Mouse (Mus musculus): Measurements from ENCODE around the gene Slc6a3. TPM values are rescaled to one million over a fixed set of nuclear protein-coding genes. Genes with fewer than 3 reads are reported as not detected.
A peak's percentile ranks its signal among the peaks of the same experiment; 100 is the strongest.

Slc6a3 gene
- polyA plus RNA-seq, 1 experiment from 2014 or later, result 0.04 TPM

DNA sequence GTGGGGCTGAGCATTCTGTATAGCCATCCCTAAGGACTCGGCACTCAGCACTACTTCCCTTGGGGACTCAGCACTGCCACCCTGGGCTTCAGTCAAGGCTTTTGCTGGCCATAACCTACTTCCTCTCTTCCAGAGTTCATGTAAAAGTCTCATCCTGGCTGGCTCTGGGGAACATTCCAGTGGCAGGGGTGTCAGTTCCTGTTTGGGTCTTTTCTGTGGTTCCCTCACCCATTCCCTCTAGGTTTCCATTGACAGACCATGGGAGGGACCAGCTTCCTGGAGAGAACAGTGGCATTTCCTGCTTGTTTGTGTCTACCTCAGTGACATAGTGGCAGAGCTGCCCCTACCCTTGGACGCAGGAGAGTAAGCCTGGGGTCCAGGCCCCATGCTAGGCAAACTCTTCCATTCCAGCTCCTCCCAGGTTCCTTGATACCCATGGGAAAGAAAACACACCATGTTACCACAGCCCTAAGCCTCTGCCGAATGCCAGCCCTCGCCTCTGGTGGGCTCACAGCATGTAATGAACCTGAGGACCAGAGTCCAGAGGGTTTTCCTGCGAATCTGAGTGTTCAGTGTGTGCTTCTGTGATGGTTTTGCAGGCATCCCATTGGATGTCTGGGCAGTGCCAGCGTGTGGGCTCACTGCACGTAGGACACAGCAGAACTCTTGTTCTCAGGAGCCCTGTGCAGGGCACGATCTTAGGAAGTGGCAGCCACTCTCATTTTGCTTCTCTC, 27.6 kb upstream of the Slc6a3 start:
- WGBS, result 91% methylated on average over 8 of the region's 8 CpGs
- H3K4me2 ChIP-seq, result no peak overlapping the region
- H3K27ac ChIP-seq, result no peak overlapping the region
- H3K9ac ChIP-seq, result no peak overlapping the region
- H3K9me3 ChIP-seq (replicated peaks), result no peaks in the 10 kb centered on the region
- no peak for ATAC-seq
- H3K4me3 ChIP-seq, result no peak overlapping the region
- no peaks in the 10 kb centered on the region for H3K27me3 ChIP-seq
- peaks cover 67% of the 10 kb centered on the region for H3K36me3 ChIP-seq (ENCODE audit: poor library complexity, severe bottlenecking)
- no peaks in the 10 kb centered on the region for H3K4me1 ChIP-seq

DNA sequence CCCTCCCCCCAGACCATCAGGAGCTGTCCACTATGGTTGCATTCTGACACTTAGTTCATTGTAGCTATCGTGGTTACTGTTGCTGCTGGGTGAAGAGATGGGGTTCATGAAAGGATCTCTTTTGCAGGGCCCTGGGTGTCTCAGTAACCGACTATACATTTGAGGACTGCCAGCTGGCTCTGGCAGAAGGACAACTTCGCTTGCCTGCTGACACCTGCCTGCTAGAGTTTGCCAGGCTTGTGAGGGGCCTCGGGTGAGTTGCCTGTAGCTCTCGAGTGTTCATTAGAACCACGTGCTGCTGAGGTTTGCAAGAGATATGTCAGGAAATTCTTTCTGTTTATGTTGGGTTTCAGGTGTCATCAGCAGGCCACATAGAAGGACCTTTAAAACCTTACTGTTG, 26.7 kb upstream of the Slc6a3 start:
- WGBS, result 84% methylated on average over 6 of the region's 6 CpGs
- Histone ChIP-seq H3K9me3 (replicated peaks) (no peaks in the 10 kb centered on the region), H3K36me3 (ENCODE audit: poor library complexity, severe bottlenecking) (peaks cover 75% of the 10 kb centered on the region)

GRCm38 (mm10) chr13:73512776-73513673, 23.5 kb upstream of the Slc6a3 start:
- ATAC-seq, result peak; percentile 57

More for the DNA sequence above, 26.7 kb upstream of the Slc6a3 start:
- Histone ChIP-seq H3K27me3 (no peaks in the 10 kb centered on the region), H3K4me1 (no peaks in the 10 kb centered on the region), H3K4me3 (no peak overlapping the region), H3K9ac (no peak overlapping the region), H3K27ac (no peak overlapping the region), H3K4me2 (no peak overlapping the region)
- ATAC-seq, result no peak

DNA sequence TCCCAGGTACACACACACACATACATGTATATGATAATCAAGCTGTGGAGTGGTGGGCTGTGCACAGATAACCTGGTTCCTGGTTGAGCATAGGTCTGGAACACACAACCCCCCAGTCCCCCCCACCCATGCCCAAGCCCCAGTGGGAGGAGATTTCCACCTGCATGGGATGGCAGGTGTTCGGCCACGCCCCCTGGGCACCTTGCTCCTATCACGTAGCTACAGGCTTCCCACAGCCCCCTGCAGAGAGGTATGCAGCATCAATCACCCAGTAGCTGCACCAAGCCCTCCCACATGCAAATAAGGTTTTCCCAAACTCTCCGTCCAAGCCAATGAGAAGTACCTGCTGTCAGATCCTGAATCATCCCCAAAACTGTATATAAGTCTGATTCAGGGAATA, 19.7 kb upstream of the Slc6a3 start:
- 76% methylated on average over 4 of the region's 4 CpGs for WGBS
- ATAC-seq, result no peak
- Histone ChIP-seq H3K4me1 (no peaks in the 10 kb centered on the region), H3K9ac (no peak overlapping the region), H3K9me3 (replicated peaks) (no peaks in the 10 kb centered on the region), H3K36me3 (ENCODE audit: poor library complexity, severe bottlenecking) (peaks cover 53% of the 10 kb centered on the region), H3K4me3 (no peak overlapping the region), H3K4me2 (no peak overlapping the region), H3K27me3 (no peaks in the 10 kb centered on the region), H3K27ac (no peak overlapping the region)

More at GRCm38 (mm10) chr13:73512776-73513673, 23.5 kb upstream of the Slc6a3 start:
- Histone ChIP-seq H3K4me1 (no peaks in the 10 kb centered on the region), H3K9me3 (replicated peaks) (no peaks in the 10 kb centered on the region), H3K36me3 (ENCODE audit: poor library complexity, severe bottlenecking) (peaks cover 86% of the 10 kb centered on the region), H3K27ac (no peak overlapping the region), H3K4me2 (no peak overlapping the region), H3K9ac (no peak overlapping the region), H3K4me3 (no peak overlapping the region), H3K27me3 (no peaks in the 10 kb centered on the region)
- WGBS, result 60% methylated on average over 13 of the region's 13 CpGs

GRCm38 (mm10) chr13:73533716-73534115, 2.8 kb upstream of the Slc6a3 start:
- Histone ChIP-seq H3K9me3 (replicated peaks) (no peaks in the 10 kb centered on the region), H3K4me3 (no peak overlapping the region), H3K4me1 (peaks cover 11% of the 10 kb centered on the region), H3K27ac (no peak overlapping the region), H3K4me2 (no peak overlapping the region), H3K36me3 (ENCODE audit: poor library complexity, severe bottlenecking) (no peaks in the 10 kb centered on the region), H3K27me3 (peaks cover 49% of the 10 kb centered on the region), H3K9ac (no peak overlapping the region)
- no peak for ATAC-seq
- WGBS, result 83% methylated on average over 3 of the region's 3 CpGs

GRCm38 (mm10) chr13:73535287-73535686, 1.3 kb upstream of the Slc6a3 start:
- Histone ChIP-seq H3K27ac (no peak overlapping the region), H3K4me2 (no peak overlapping the region), H3K27me3 (peaks cover 53% of the 10 kb centered on the region), H3K4me3 (no peak overlapping the region), H3K9ac (no peak overlapping the region), H3K9me3 (replicated peaks) (no peaks in the 10 kb centered on the region), H3K36me3 (ENCODE audit: poor library complexity, severe bottlenecking) (no peaks in the 10 kb centered on the region), H3K4me1 (peaks cover 11% of the 10 kb centered on the region)
- ATAC-seq, result no peak
- 54% methylated on average over 3 of the region's 3 CpGs for WGBS

- WGBS, result 18% methylated on average over 13 of the region's 13 CpGs
- H3K4me3 ChIP-seq, result peak overlapping the region; percentile 45
- peak overlapping the region; percentile 75 for H3K4me2 ChIP-seq
- H3K9ac ChIP-seq, result peak overlapping the region; percentile 57
- H3K27ac ChIP-seq, result no peak overlapping the region
- H3K9me3 ChIP-seq (replicated peaks), result no peaks in the 10 kb centered on the region
- no peak for ATAC-seq
- H3K27me3 ChIP-seq, result peaks cover 53% of the 10 kb centered on the region
- peaks cover 11% of the 10 kb centered on the region for H3K4me1 ChIP-seq
- H3K36me3 ChIP-seq (ENCODE audit: poor library complexity, severe bottlenecking), result no peaks in the 10 kb centered on the region
Observed at GRCm38 (mm10) chr13:73536824-73537223, 277 bp downstream of the Slc6a3 start.

GRCm38 (mm10) chr13:73564201-73564600, 27.7 kb downstream of the Slc6a3 start:
- Histone ChIP-seq H3K9me3 (replicated peaks) (no peaks in the 10 kb centered on the region), H3K9ac (no peak overlapping the region), H3K27ac (no peak overlapping the region), H3K4me2 (no peak overlapping the region), H3K27me3 (no peaks in the 10 kb centered on the region), H3K4me3 (no peak overlapping the region), H3K4me1 (no peaks in the 10 kb centered on the region), H3K36me3 (ENCODE audit: poor library complexity, severe bottlenecking) (no peaks in the 10 kb centered on the region)
- no peak for ATAC-seq
- WGBS, result 91% methylated on average over 5 of the region's 5 CpGs

GRCm38 (mm10) chr13:73575051-73575450, 38.5 kb downstream of the Slc6a3 start:
- no peaks in the 10 kb centered on the region for H3K36me3 ChIP-seq (ENCODE audit: poor library complexity, severe bottlenecking)
- ATAC-seq, result no peak
- no peaks in the 10 kb centered on the region for H3K27me3 ChIP-seq
- H3K4me2 ChIP-seq, result no peak overlapping the region
- no peaks in the 10 kb centered on the region for H3K9me3 ChIP-seq (replicated peaks)
- no peak overlapping the region for H3K4me3 ChIP-seq
- no peak overlapping the region for H3K27ac ChIP-seq
- H3K9ac ChIP-seq, result no peak overlapping the region
- no peaks in the 10 kb centered on the region for H3K4me1 ChIP-seq

- Histone ChIP-seq H3K27me3 (no peaks in the 10 kb centered on the region), H3K4me2 (no peak overlapping the region), H3K4me1 (no peaks in the 10 kb centered on the region), H3K9ac (no peak overlapping the region), H3K4me3 (no peak overlapping the region), H3K9me3 (replicated peaks) (no peaks in the 10 kb centered on the region), H3K36me3 (ENCODE audit: poor library complexity, severe bottlenecking) (no peaks in the 10 kb centered on the region), H3K27ac (no peak overlapping the region)
- 76% methylated on average over 2 of the region's 2 CpGs for WGBS
- ATAC-seq, result no peak
Observed at GRCm38 (mm10) chr13:73577277-73577676, 40.7 kb downstream of the Slc6a3 start.

DNA sequence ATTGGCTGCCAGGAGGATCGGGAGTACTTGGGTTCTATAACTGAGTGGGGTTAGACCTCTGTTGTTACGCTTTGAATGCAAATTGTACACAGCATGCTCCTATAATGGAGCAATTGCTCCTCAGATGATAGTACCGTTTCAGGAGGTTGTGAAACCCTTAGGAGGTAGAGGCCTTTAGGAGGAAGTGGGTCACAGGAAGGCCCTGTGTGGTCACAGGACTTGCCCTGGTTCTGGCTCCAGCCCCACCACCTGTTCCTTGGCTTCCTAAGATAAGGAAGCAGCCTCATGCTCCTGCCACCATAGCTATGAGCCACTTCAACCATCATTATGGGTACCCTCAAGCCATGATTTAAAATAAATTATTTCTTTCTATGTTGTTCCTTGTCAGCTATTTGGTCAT, 54.9 kb downstream of the Slc6a3 start:
- no peaks in the 10 kb centered on the region for H3K36me3 ChIP-seq (ENCODE audit: poor library complexity, severe bottlenecking)
- ATAC-seq, result no peak
- WGBS, result 81% methylated on average over 3 of the region's 3 CpGs

DNA sequence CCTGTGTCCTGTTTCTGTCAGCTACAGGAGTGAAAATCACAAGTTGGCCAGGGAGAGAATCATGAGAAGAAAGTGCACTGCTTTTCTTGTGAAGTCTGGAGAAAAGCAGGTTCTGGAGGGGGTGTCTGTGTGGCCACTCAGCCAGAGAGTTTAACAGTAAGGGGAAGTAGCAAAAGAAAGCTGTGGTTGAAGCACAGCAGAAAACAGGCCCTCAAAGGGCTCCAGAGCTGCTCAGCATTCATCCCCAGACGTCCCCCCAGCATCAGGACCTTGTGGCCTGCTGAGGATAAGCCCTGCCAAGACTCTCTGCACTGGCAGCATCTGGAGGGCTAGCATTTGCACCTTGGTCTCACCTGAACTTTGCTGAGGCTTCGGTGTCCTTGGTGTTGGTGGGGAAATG, 56.0 kb downstream of the Slc6a3 start:
- no peak overlapping the region for H3K4me3 ChIP-seq
- H3K27me3 ChIP-seq, result peaks cover 10% of the 10 kb centered on the region; the same call in 1 of the 2 replicates
- H3K9ac ChIP-seq, result no peak overlapping the region
- H3K27ac ChIP-seq, result no peak overlapping the region
- no peak overlapping the region for H3K4me2 ChIP-seq
- H3K9me3 ChIP-seq (replicated peaks), result no peaks in the 10 kb centered on the region
- no peaks in the 10 kb centered on the region for H3K4me1 ChIP-seq
- 38% methylated on average over 2 of the region's 2 CpGs for WGBS
- no peaks in the 10 kb centered on the region for H3K36me3 ChIP-seq (ENCODE audit: poor library complexity, severe bottlenecking)
- ATAC-seq, result no peak

More for the DNA sequence above, 54.9 kb downstream of the Slc6a3 start:
- Histone ChIP-seq H3K4me3 (no peak overlapping the region), H3K4me2 (no peak overlapping the region), H3K9ac (no peak overlapping the region), H3K4me1 (no peaks in the 10 kb centered on the region), H3K27ac (no peak overlapping the region), H3K27me3 (peaks cover 9% of the 10 kb centered on the region; the same call in 1 of the 2 replicates), H3K9me3 (replicated peaks) (no peaks in the 10 kb centered on the region)
